Mouse (Mus musculus): ENCODE measurements around the gene Itpkc.
A peak's percentile ranks its signal among the peaks of the same experiment; 100 is the strongest.
"Not testable (repeated sequence)": the region's sequence is repeated elsewhere in the genome, so short reads cannot be mapped to it uniquely, and the experiment has no call there.

Itpkc gene

GRCm38 (mm10) chr7:27228281-27228821 is at the start of gene Itpkc:
Itpkc (minus strand) TSS chr7:27228661.
- peak; percentile 93 for DNase-seq

GRCm38 (mm10) chr7:27277191-27277590 is 48.7 kb upstream of the Itpkc start:
- no peak for DNase-seq

- DNase-seq: no peak
Measured at GRCm38 (mm10) chr7:27276021-27276420, 47.6 kb upstream of the Itpkc start.

GRCm38 (mm10) chr7:27274916-27275315 is 46.5 kb upstream of the Itpkc start:
- no peak for DNase-seq

GRCm38 (mm10) chr7:27273739-27274351 is 45.4 kb upstream of the Itpkc start:
- peak; percentile 50 for DNase-seq

GRCm38 (mm10) chr7:27271423-27271822 is 43.0 kb upstream of the Itpkc start:
- no peak for DNase-seq

- no peak for DNase-seq
Measured at GRCm38 (mm10) chr7:27266515-27267128, 38.2 kb upstream of the Itpkc start.

GRCm38 (mm10) chr7:27264761-27265160 is 36.3 kb upstream of the Itpkc start:
- DNase-seq: no peak

- DNase-seq: no peak
Measured at GRCm38 (mm10) chr7:27261888-27262287, 33.4 kb upstream of the Itpkc start.

- no peak for DNase-seq
Measured at GRCm38 (mm10) chr7:27260856-27261255, 32.4 kb upstream of the Itpkc start.

- no peak for DNase-seq
Measured at GRCm38 (mm10) chr7:27259771-27260170, 31.3 kb upstream of the Itpkc start.

- DNase-seq: no peak
Measured at GRCm38 (mm10) chr7:27259271-27259721, 30.8 kb upstream of the Itpkc start.

GRCm38 (mm10) chr7:27258205-27258899 is 29.9 kb upstream of the Itpkc start, which contains the start of gene Numbl:
Numbl (plus strand) TSS chr7:27258433.
- peak; percentile 95 for DNase-seq

GRCm38 (mm10) chr7:27257852-27258204 is 29.4 kb upstream of the Itpkc start:
- DNase-seq: no peak

- DNase-seq: peak; percentile 38
Measured at GRCm38 (mm10) chr7:27257046-27257851, 28.8 kb upstream of the Itpkc start.

- no peak for DNase-seq
Measured at GRCm38 (mm10) chr7:27255721-27256120, 27.3 kb upstream of the Itpkc start.

GRCm38 (mm10) chr7:27251946-27252345 is 23.5 kb upstream of the Itpkc start:
- DNase-seq: peak; percentile 26

GRCm38 (mm10) chr7:27249928-27250327 is 21.5 kb upstream of the Itpkc start:
- no peak for DNase-seq

- DNase-seq: peak; percentile 52
Measured at GRCm38 (mm10) chr7:27249146-27249545, 20.7 kb upstream of the Itpkc start.

- not testable (repeated sequence) for DNase-seq
Measured at GRCm38 (mm10) chr7:27244088-27244487, 15.6 kb upstream of the Itpkc start.

- DNase-seq: no peak
Measured at GRCm38 (mm10) chr7:27243211-27243610, 14.8 kb upstream of the Itpkc start.

GRCm38 (mm10) chr7:27238568-27238967 is 10.1 kb upstream of the Itpkc start:
- DNase-seq: no peak

- no peak for DNase-seq
Measured at GRCm38 (mm10) chr7:27237527-27237926, 9.1 kb upstream of the Itpkc start.

Data from lung, postnatal 14 days (tissue).